ENCODE assay signal across 8 mouse cellular contexts in genomic region chr17:56585171-56585821, GRCm38 (mm10). TPM values are rescaled to one million over a fixed set of nuclear protein-coding genes. Genes with fewer than 3 reads are reported as not detected.
DNase-seq lines count a peak whose midpoint lies in the region; ATAC-seq and TF ChIP-seq lines count a peak whose summit lies in the region.

No protein-coding gene starts in this region.

- TF ChIP-seq POLR2A in CH12.LX (IDR thresholded peaks at IDR 0.05; ENCODE audit: low read depth, low read length), result no peak; the same call in 1 of the 2 replicates

- peak; percentile 44 for ATAC-seq in megakaryocyte, adult 5-6 weeks (ENCODE audit: poor library complexity, severe bottlenecking)

- H3K36me3 ChIP-seq in CH12.LX (replicated peaks in 1 of 2; ENCODE audit: control insufficient read depth in 1 of 2, insufficient read depth in 1 of 2, low read length in 1 of 2), result peaks cover 54 to 69% of the 10 kb centered on the region in 2 experiments

- peak overlapping the region; percentile 97 for H3K9ac ChIP-seq in CH12.LX (ENCODE audit: insufficient read depth, low read depth)

- in situ Hi-C loops in CH12.LX (cut with MboI; ENCODE audit: low pct_ligation_motif_present, low pct_unique_long_range_greater_than_20kb, low sequenced_read_pairs), result no loop called here

- dilution Hi-C loops in CH12.LX (cut with MboI; ENCODE audit: extremely low pct_ligation_motif_present, extremely low pct_unique_long_range_greater_than_20kb, low sequenced_read_pairs), result no loop called here

- H3K27ac ChIP-seq in CH12.LX (ENCODE audit: insufficient read depth, low read depth), result peak overlapping the region; percentile 93

- peak overlapping the region; percentile 79; the same call in 1 of the 2 replicates for H3K4me2 ChIP-seq in CH12.LX (ENCODE audit: insufficient read depth, low read depth, poor library complexity, severe bottlenecking)

- H3K4me1 ChIP-seq in CH12.LX (ENCODE audit: control insufficient read depth in 1 of 2, insufficient read depth in 2 of 2), result peaks cover 22 to 60% of the 10 kb centered on the region in 2 experiments

- DNase-seq in 3T3-L1 (ENCODE audit: low read depth, low spot score), result peak; percentile 35
- peak; percentile 33 for DNase-seq in CH12.LX (ENCODE audit: extremely low read depth)
- DNase-seq in embryo, embryonic 10 days (ENCODE audit: low spot score), result peak; percentile 37
- DNase-seq in heart, adult 8-10 months (ENCODE audit: low spot score), result peak; percentile 11
- peak; percentile 70 for DNase-seq in kidney, postnatal 10 days
- DNase-seq in right cerebral cortex, postnatal 4 days, result peak; percentile 52
- DNase-seq in thymus, postnatal 25 days, result no peak

- TF ChIP-seq RAD21 in CH12.LX (IDR thresholded peaks at IDR 0.05; ENCODE audit: low read depth, low read length), result no peak

- no peaks in the 10 kb centered on the region for H3K9me3 ChIP-seq in CH12.LX (replicated peaks; ENCODE audit: low read length)

- peak overlapping the region; percentile 94 to 98 (median 97) for H3K4me3 ChIP-seq in CH12.LX (replicated peaks in 1 of 3; ENCODE audit: low read depth in 2 of 3, low read length in 2 of 3, poor library complexity in 1 of 3)

- H3K79me2 ChIP-seq in CH12.LX (replicated peaks; ENCODE audit: control insufficient read depth, extremely low read depth, insufficient read depth, poor library complexity, severe bottlenecking), result peaks cover 92% of the 10 kb centered on the region

- H3K27me3 ChIP-seq in CH12.LX (replicated peaks), result no peaks in the 10 kb centered on the region

- no peak for TF ChIP-seq EP300 in CH12.LX (IDR thresholded peaks at IDR 0.05; ENCODE audit: low read length)

- TF ChIP-seq CTCF in CH12.LX (conservative IDR thresholded peaks at IDR 0.05 in 1 of 2, IDR thresholded peaks at IDR 0.05 in 1 of 2; ENCODE audit: low read depth in 2 of 2, low read length in 2 of 2), result no peak

TF ChIP-seq in CH12.LX, 34 proteins besides CTCF, POLR2A, EP300 and RAD21:
- TF ChIP-seq GABPA (IDR thresholded peaks at IDR 0.05; ENCODE audit: insufficient replicate concordance, low read depth, low read length) (no peak), SIN3A (IDR thresholded peaks at IDR 0.05; ENCODE audit: low read length) (peak; percentile 86), UBTF (IDR thresholded peaks at IDR 0.05; ENCODE audit: low read depth, low read length) (no peak), USF1 (IDR thresholded peaks at IDR 0.05; ENCODE audit: low read depth, low read length) (no peak), IRF4 (IDR thresholded peaks at IDR 0.05; ENCODE audit: low read depth, low read length) (no peak), RCOR1 (conservative IDR thresholded peaks at IDR 0.05; ENCODE audit: low read depth, low read length) (no peak), HCFC1 (IDR thresholded peaks at IDR 0.05; ENCODE audit: low read depth, low read length) (no peak), POLR2AphosphoS2 (IDR thresholded peaks at IDR 0.05; ENCODE audit: low read depth, low read length) (no peak), MXI1 (IDR thresholded peaks at IDR 0.05; ENCODE audit: low read depth, low read length) (peak; percentile 85), TCF12 (IDR thresholded peaks at IDR 0.05; ENCODE audit: low read depth, low read length) (no peak; the same call in 1 of the 2 replicates), ZNF384 (IDR thresholded peaks at IDR 0.05; ENCODE audit: low read depth, low read length) (no peak), MEF2A (IDR thresholded peaks at IDR 0.05; ENCODE audit: borderline replicate concordance, low read depth, low read length) (peak; percentile 2; the same call in 1 of the 2 replicates), ZC3H11A (IDR thresholded peaks at IDR 0.05; ENCODE audit: low read depth, low read length) (no peak), USF2 (conservative IDR thresholded peaks at IDR 0.05; ENCODE audit: low read depth, low read length) (no peak), PAX5 (IDR thresholded peaks at IDR 0.05; ENCODE audit: low read length) (no peak), ELF1 (IDR thresholded peaks at IDR 0.05; ENCODE audit: low read depth, low read length) (no peak), CHD2 (IDR thresholded peaks at IDR 0.05; ENCODE audit: low read length) (no peak), CHD1 (IDR thresholded peaks at IDR 0.05; ENCODE audit: low read depth, low read length) (0 out of 2 replicates have a peak, but pooled peaks have one; percentile 46), BHLHE40 (IDR thresholded peaks at IDR 0.05; ENCODE audit: low read depth, low read length) (no peak)

RNA-seq across cellular contexts. Expression of gene Safb, which starts 0.7 kb away (rescaled TPM):
- total RNA-seq in CH12.LX (2012; rRNA removed), result 75.9 and 88.5 TPM in 2 replicates
- 19.7 and 25.4 TPM in 2 replicates for total RNA-seq in CH12.LX (2014; rRNA removed)
- polyA plus RNA-seq in CH12.LX (2012; ENCODE audit: insufficient read length, low read depth), result 135 and 142 TPM in 2 replicates
- total RNA-seq in heart, adult 8-10 months (2022), result 10 to 100 TPM; 55.6 to 70.7 (median 66.7) TPM
- total RNA-seq in megakaryocyte, adult 5-6 weeks (2015), result 53.5 and 59.6 TPM in 2 replicates
- total RNA-seq in megakaryocyte, adult 5-6 weeks (2017), result 65.8 and 76.1 TPM in 2 replicates

RNA-seq across cellular contexts. Expression of gene Safb2, which starts 0.9 kb away (rescaled TPM):
- 74.0 and 85.7 TPM in 2 replicates for total RNA-seq in CH12.LX (2012; rRNA removed)
- 13.8 and 16.3 TPM in 2 replicates for total RNA-seq in CH12.LX (2014; rRNA removed)
- polyA plus RNA-seq in CH12.LX (2012; ENCODE audit: insufficient read length, low read depth), result 170 and 244 TPM in 2 replicates
- 10 to 100 TPM; 36.9 to 48.4 (median 41.5) TPM for total RNA-seq in heart, adult 8-10 months (2022)
- total RNA-seq in megakaryocyte, adult 5-6 weeks (2015), result 54.5 and 68.8 TPM in 2 replicates
- 78.1 and 92.6 TPM in 2 replicates for total RNA-seq in megakaryocyte, adult 5-6 weeks (2017)

RNA-seq across cellular contexts. Expression of gene 2410015M20Rik, which starts 24.3 kb away (rescaled TPM):
- 249 and 272 TPM in 2 replicates for total RNA-seq in CH12.LX (2012; rRNA removed)
- total RNA-seq in CH12.LX (2014; rRNA removed), result 154 TPM in 2 replicates
- polyA plus RNA-seq in CH12.LX (2012; ENCODE audit: insufficient read length, low read depth), result 178 and 202 TPM in 2 replicates
- 100 to 1,000 TPM; 313 to 386 (median 356) TPM for total RNA-seq in heart, adult 8-10 months (2022)
- 43.6 and 52.6 TPM in 2 replicates for total RNA-seq in megakaryocyte, adult 5-6 weeks (2015)
- total RNA-seq in megakaryocyte, adult 5-6 weeks (2017), result 48.3 and 64.2 TPM in 2 replicates

RNA-seq across cellular contexts. Expression of gene Rpl36, which starts 27.9 kb away (rescaled TPM):
- total RNA-seq in CH12.LX (2012; rRNA removed) (4,187 and 4,995 TPM in 2 replicates), CH12.LX (2014; rRNA removed) (1,342 and 1,734 TPM in 2 replicates)
- polyA plus RNA-seq in CH12.LX (2012; ENCODE audit: insufficient read length, low read depth), result 1,364 and 1,412 TPM in 2 replicates
- total RNA-seq in heart, adult 8-10 months (2022), result 100 to 1,000 TPM; 697 to 769 (median 735) TPM
- total RNA-seq in megakaryocyte, adult 5-6 weeks (2015), result 757 and 782 TPM in 2 replicates
- total RNA-seq in megakaryocyte, adult 5-6 weeks (2017), result 1,133 and 1,354 TPM in 2 replicates

RNA-seq across cellular contexts. Expression of gene Gm20219, which starts 31.1 kb away (rescaled TPM):
- total RNA-seq in CH12.LX (2012; rRNA removed) (0.42 TPM in 2 replicates), CH12.LX (2014; rRNA removed) (not detected in 2 replicates)
- polyA plus RNA-seq in CH12.LX (2012; ENCODE audit: insufficient read length, low read depth), result 1.4 and 1.6 TPM in 2 replicates
- total RNA-seq in heart, adult 8-10 months (2022), result under 1 TPM in 3 of 4 experiments, not detected in 1; 0.20 to 0.28 (median 0.22) TPM
- total RNA-seq in megakaryocyte, adult 5-6 weeks (2015), result 0.71 and 1.2 TPM in 2 replicates
- 0.44 and 0.49 TPM in 2 replicates for total RNA-seq in megakaryocyte, adult 5-6 weeks (2017)
